Mouse (Mus musculus): ENCODE measurements around the gene Ftl1. TPM values are rescaled to one million over a fixed set of nuclear protein-coding genes. Genes with fewer than 3 reads are reported as not detected.

Gene Ftl1
- total RNA-seq, 1 experiment: 398 TPM

DNA sequence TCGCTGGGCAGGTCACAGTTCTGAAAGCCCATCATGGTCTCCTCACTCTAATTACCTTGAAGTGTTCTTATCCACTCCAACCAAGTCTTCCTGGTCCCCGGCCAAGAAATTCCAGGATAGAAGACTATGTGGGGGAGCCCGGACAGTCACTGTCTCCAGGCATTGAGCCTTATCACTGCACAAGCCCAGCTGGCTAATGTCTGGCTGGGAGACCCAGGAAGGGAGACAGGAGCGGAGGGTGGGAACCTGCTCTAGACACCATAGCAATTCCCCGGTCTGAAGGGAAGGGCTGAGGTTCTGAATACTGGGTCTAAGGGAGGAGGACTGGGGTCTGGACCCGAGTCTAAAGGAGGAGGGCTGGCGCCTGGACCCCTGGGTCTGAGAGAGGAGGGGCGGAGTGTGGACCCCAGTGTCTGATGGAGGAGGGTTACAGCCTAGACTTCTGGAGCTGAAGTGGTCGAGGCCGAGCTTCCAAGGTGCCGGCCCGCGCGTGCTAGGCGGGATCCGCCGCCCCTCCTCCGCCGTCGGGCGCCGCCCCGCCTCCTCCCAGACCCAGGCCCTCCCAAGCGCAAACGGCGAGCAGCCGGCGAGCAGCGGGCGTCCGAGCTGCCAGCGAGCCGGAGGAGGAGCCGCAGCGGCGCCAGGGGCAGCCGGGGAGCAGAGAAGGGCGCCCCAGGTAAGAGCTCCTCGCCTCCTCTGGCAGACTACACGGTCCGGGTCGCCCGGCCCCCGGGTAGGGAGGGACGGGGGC is 46.4 kb downstream of the Ftl1 start, which contains the start of gene Ntf5:
Ntf5 (plus strand) TSS at position 583 of the 751 bp plus-strand sequence.
- Histone ChIP-seq H3K27ac (ENCODE audit: insufficient read depth, low read depth, low read length, poor library complexity, severe bottlenecking) (peak within 1 kb of the TSS; percentile 22; the same call in 1 of the 2 replicates), H3K9me3 (ENCODE audit: control insufficient read depth, insufficient read depth, low read depth, low read length) (no peaks in the 10 kb centered on the region), H3K4me1 (ENCODE audit: control insufficient read depth in 2 of 2, insufficient read depth in 2 of 2, low read length in 2 of 2, poor library complexity in 1 of 2) (peaks cover 2 to 19% of the 10 kb centered on the region in 2 experiments; a peak in 2 of 4 replicates), H3K36me3 (ENCODE audit: control insufficient read depth, insufficient read depth, low read length, poor library complexity, severe bottlenecking) (no peaks in the 10 kb centered on the region), H3K9ac (ENCODE audit: insufficient read depth, low read depth, low read length, poor library complexity, severe bottlenecking) (peak within 1 kb of the TSS; percentile 74), H3K4me3 (ENCODE audit: insufficient read depth in 1 of 2, low read depth in 1 of 2, low read length in 2 of 2, poor library complexity in 1 of 2, severe bottlenecking in 1 of 2) (peak within 1 kb of the TSS; percentile 61 to 74)
- no peak for DNase-seq (ENCODE audit: low read depth, low spot score)
- in situ Hi-C loops (cut with MboI; ENCODE audit: low sequenced_read_pairs in 2 of 2, unreplicated experiment in 2 of 2): no loop called here
- TF ChIP-seq HCFC1 (IDR thresholded peaks at IDR 0.05; ENCODE audit: borderline replicate concordance, insufficient read depth, low read length): no peak
- no peak for TF ChIP-seq CHD2 (IDR thresholded peaks at IDR 0.05; ENCODE audit: low read depth, low read length)
- TF ChIP-seq MAFK (IDR thresholded peaks at IDR 0.05; ENCODE audit: insufficient read depth, low read depth, low read length): no peak
- TF ChIP-seq ZNF384 (IDR thresholded peaks at IDR 0.05; ENCODE audit: low read depth, low read length): no peak
- TF ChIP-seq ZC3H11A (IDR thresholded peaks at IDR 0.05; ENCODE audit: borderline replicate concordance, low read depth, low read length): no peak

DNA sequence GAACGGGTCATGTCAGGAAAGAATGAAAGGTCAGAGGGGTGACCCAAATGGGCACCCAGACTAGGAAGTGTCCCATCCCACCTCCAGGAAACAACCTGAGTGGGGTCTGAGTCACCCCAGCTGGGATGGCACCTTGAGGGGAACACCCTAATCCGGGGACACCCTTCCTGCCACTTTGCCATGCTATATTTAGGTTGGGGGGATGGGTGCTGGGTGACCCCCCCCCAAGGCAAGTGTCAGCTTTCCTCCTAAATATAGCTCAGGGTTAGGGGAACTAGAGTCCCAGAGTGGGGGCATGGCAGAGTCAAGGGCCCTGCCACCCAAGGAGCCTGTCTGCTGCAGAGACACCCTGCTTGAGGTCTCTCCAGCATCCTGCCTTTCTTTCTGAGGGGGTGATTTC is 47.3 kb downstream of the Ftl1 start:
- Histone ChIP-seq H3K4me3 (ENCODE audit: insufficient read depth in 1 of 2, low read depth in 1 of 2, low read length in 2 of 2, poor library complexity in 1 of 2, severe bottlenecking in 1 of 2) (no peak overlapping the region), H3K9ac (ENCODE audit: insufficient read depth, low read depth, low read length, poor library complexity, severe bottlenecking) (no peak overlapping the region), H3K36me3 (ENCODE audit: control insufficient read depth, insufficient read depth, low read length, poor library complexity, severe bottlenecking) (no peaks in the 10 kb centered on the region), H3K4me1 (ENCODE audit: control insufficient read depth in 2 of 2, insufficient read depth in 2 of 2, low read length in 2 of 2, poor library complexity in 1 of 2) (peaks cover 0 to 15% of the 10 kb centered on the region in 2 experiments; a peak in 3 of 4 replicates), H3K9me3 (ENCODE audit: control insufficient read depth, insufficient read depth, low read depth, low read length) (no peaks in the 10 kb centered on the region), H3K27ac (ENCODE audit: insufficient read depth, low read depth, low read length, poor library complexity, severe bottlenecking) (no peak overlapping the region)
- in situ Hi-C loops (cut with MboI; ENCODE audit: low sequenced_read_pairs in 2 of 2, unreplicated experiment in 2 of 2): no loop called here
- DNase-seq (ENCODE audit: low read depth, low spot score): no peak
- TF ChIP-seq ZNF384 (IDR thresholded peaks at IDR 0.05; ENCODE audit: low read depth, low read length): no peak

DNA sequence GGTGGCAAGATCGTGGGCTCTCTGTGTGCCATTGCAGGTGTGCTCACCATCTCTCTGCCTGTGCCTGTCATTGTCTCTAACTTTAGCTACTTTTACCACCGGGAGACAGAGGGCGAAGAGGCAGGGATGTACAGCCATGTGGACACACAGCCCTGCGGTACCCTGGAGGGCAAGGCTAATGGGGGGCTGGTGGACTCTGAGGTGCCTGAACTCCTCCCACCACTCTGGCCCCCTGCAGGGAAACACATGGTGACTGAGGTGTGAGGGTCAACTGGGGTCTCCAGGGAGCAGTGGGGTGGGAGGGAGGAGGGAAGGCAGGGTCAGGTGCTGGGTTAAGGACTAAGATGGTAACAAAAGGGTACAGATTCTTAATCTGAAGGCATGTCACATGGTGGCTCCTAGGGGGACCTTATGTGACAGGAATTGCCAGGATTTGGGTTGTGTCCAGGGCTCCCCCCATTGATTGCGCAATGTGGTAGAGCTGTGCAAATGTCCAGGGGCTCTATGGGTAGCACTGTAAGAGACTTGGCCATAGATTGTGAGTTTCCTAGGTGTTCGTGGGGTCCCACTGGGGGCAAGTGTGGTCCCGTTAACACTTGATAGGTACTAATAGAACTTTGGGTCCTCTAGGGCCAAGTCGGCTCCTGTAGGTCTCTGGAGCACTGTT is 50.1 kb downstream of the Ftl1 start:
- Histone ChIP-seq H3K9ac (ENCODE audit: insufficient read depth, low read depth, low read length, poor library complexity, severe bottlenecking) (no peak overlapping the region), H3K9me3 (ENCODE audit: control insufficient read depth, insufficient read depth, low read depth, low read length) (no peaks in the 10 kb centered on the region), H3K4me1 (ENCODE audit: control insufficient read depth in 2 of 2, insufficient read depth in 2 of 2, low read length in 2 of 2, poor library complexity in 1 of 2) (peaks cover 5 to 11% of the 10 kb centered on the region in 2 experiments; a peak in 3 of 4 replicates), H3K4me3 (ENCODE audit: insufficient read depth in 1 of 2, low read depth in 1 of 2, low read length in 2 of 2, poor library complexity in 1 of 2, severe bottlenecking in 1 of 2) (no peak overlapping the region), H3K27ac (ENCODE audit: insufficient read depth, low read depth, low read length, poor library complexity, severe bottlenecking) (no peak overlapping the region), H3K36me3 (ENCODE audit: control insufficient read depth, insufficient read depth, low read length, poor library complexity, severe bottlenecking) (no peaks in the 10 kb centered on the region)
- no peak for TF ChIP-seq CHD2 (IDR thresholded peaks at IDR 0.05; ENCODE audit: low read depth, low read length)
- TF ChIP-seq ZNF384 (IDR thresholded peaks at IDR 0.05; ENCODE audit: low read depth, low read length): no peak
- TF ChIP-seq HCFC1 (IDR thresholded peaks at IDR 0.05; ENCODE audit: borderline replicate concordance, insufficient read depth, low read length): no peak
- no peak for TF ChIP-seq ZC3H11A (IDR thresholded peaks at IDR 0.05; ENCODE audit: borderline replicate concordance, low read depth, low read length)
- in situ Hi-C loops (cut with MboI; ENCODE audit: low sequenced_read_pairs in 2 of 2, unreplicated experiment in 2 of 2): no loop called here
- DNase-seq (ENCODE audit: low read depth, low spot score): no peak

DNA sequence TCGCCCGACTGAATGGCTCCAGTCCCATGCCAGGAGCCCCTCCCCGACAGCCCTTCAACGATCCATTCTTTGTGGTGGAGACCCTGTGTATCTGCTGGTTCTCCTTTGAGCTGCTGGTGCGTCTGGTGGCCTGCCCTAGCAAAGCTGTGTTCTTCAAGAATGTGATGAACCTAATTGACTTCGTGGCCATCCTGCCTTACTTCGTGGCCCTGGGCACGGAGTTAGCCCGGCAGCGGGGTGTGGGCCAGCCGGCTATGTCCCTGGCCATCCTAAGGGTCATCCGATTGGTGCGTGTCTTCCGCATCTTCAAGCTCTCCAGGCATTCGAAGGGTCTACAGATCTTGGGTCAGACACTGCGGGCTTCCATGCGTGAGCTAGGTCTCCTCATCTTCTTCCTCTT is 50.7 kb downstream of the Ftl1 start:
- Histone ChIP-seq H3K27ac (ENCODE audit: insufficient read depth, low read depth, low read length, poor library complexity, severe bottlenecking) (no peak overlapping the region), H3K9me3 (ENCODE audit: control insufficient read depth, insufficient read depth, low read depth, low read length) (no peaks in the 10 kb centered on the region), H3K4me3 (ENCODE audit: insufficient read depth in 1 of 2, low read depth in 1 of 2, low read length in 2 of 2, poor library complexity in 1 of 2, severe bottlenecking in 1 of 2) (no peak overlapping the region), H3K9ac (ENCODE audit: insufficient read depth, low read depth, low read length, poor library complexity, severe bottlenecking) (no peak overlapping the region), H3K36me3 (ENCODE audit: control insufficient read depth, insufficient read depth, low read length, poor library complexity, severe bottlenecking) (no peaks in the 10 kb centered on the region), H3K4me1 (ENCODE audit: control insufficient read depth in 2 of 2, insufficient read depth in 2 of 2, low read length in 2 of 2, poor library complexity in 1 of 2) (peaks cover 7 to 10% of the 10 kb centered on the region in 2 experiments; a peak in 2 of 4 replicates)
- TF ChIP-seq MAFK (IDR thresholded peaks at IDR 0.05; ENCODE audit: insufficient read depth, low read depth, low read length): no peak
- no peak for TF ChIP-seq CHD2 (IDR thresholded peaks at IDR 0.05; ENCODE audit: low read depth, low read length)
- no peak for TF ChIP-seq ZC3H11A (IDR thresholded peaks at IDR 0.05; ENCODE audit: borderline replicate concordance, low read depth, low read length)
- TF ChIP-seq ZNF384 (IDR thresholded peaks at IDR 0.05; ENCODE audit: low read depth, low read length): no peak
- TF ChIP-seq HCFC1 (IDR thresholded peaks at IDR 0.05; ENCODE audit: borderline replicate concordance, insufficient read depth, low read length): no peak
- in situ Hi-C loops (cut with MboI; ENCODE audit: low sequenced_read_pairs in 2 of 2, unreplicated experiment in 2 of 2): no loop called here
- no peak for DNase-seq (ENCODE audit: low read depth, low spot score)
